Mouse (Mus musculus): ENCODE results near the gene 1810046K07Rik.
A peak's percentile ranks its signal among the peaks of the same experiment; 100 is the strongest.

The 1810046K07Rik gene

DNA sequence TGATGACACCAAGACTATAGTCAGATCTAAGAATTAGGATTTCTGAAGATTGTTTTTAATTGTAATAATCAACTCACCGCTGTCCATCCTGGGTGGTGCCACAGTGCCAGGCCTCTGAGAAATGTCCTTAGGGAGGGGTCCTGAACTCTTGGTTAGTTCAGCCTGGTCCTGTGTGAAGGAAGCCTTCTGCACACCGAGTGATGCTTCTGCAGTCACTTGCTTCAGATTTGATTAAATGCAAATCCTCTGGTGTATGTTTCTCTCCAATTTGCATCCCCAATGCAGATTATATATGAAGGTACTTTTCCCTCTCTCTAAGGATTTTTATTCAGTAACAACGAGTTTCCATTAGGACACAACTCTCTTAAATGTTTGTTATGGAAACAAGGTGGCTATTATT is at the start of gene 1810046K07Rik:
Gene 1810046K07Rik (minus strand): TSS at position 187 of the 400 bp plus-strand sequence.
- DNase-seq (ENCODE audit: inconsistent ontology term), result no peak

DNA sequence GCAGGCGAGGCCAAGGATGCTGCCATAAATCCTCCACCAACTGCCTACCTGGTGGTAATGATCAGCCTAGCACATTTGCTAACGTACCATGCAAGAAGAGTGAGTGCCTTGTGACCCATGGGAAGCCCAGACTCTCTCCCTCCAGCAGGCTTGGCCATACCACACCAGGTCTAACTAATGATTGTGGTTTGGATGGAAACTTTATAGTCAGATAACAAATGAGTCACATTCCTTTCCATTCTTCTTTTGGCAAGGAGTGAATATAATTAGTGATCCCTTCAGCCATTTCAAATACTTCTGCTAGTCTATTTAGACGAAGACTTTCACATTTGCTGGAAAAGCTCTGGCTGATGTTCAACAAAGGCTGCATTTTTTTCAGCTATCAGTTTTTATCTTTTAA is 40.8 kb upstream of the 1810046K07Rik start:
- DNase-seq (ENCODE audit: inconsistent ontology term), result peak; percentile 86

DNA sequence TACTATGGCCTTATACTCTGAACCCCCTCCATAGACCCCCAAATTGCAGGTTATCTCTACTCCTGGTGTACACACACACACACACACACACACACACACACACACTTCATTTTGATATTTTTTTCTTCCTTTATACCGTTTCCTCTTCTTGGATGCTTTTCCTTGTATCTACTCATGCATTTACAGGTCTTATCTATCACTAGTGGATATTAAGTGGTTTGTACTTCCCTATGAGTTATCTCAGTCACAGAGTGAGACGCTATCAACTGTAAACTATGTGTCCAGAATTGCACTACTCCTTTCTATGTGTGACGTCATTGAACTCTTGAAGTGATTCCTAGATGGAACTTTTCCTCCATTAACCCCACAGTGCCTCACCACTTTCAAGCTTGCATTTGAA is 38.4 kb upstream of the 1810046K07Rik start:
- no peak for DNase-seq (ENCODE audit: inconsistent ontology term)

DNA sequence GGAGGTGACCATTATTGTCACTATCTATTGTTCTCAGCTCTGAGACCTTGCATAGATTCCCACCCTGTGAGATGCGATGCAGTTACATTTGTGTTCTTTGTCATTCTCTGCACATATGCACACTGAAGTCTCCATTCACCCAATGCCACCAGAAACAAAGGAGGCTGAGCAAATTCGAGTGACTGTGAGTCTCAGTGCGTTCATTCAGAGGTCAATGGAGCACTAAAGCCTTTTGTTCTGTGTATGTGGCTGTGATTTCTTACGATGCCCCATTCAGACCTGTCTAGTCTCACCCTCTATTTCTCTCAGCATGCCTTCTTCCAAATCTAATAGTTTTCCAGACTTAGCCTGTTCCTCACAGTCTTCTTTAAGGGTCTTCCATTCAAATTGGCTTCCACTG is 35.3 kb upstream of the 1810046K07Rik start:
- no peak for DNase-seq (ENCODE audit: inconsistent ontology term)

DNA sequence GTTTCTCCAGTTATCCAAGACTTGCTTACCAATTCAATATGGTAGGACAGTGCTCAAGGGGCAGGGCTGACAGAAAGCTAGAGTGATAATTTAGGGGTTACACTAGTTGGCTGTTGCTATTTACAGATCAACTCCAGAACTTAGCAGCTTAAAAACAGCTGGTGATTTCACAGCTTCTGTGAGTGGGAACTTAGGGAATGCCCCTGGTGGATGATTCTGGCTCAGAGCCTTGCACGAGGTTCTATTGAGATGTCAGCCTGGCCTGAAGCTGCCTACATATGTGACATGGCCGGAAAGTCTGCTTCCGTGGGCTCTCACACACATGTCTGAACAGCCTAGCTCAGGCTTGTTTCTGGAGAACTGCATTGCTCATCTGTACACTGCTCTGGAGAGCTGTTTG is 24.8 kb upstream of the 1810046K07Rik start:
- no peak for DNase-seq (ENCODE audit: inconsistent ontology term)

DNA sequence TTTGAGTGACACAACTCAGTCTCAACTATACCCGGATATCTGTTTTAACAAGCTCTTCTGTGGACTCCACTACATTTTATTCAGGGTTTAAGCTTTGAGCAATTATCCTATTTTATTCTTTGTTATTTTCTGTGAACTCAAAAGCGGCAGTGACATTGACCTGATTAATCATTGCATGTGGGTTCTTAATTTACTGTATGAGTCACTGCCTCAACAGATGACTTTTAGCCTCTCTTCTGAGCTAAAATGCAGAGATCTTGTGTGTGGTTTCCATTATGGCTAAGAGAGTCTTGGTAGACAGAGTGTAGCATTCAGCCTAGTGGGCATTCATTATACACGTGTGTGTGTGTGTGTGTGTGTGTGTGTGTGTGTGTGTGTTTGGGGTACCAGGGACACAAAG is 24.2 kb upstream of the 1810046K07Rik start:
- no peak for DNase-seq (ENCODE audit: inconsistent ontology term)

DNA sequence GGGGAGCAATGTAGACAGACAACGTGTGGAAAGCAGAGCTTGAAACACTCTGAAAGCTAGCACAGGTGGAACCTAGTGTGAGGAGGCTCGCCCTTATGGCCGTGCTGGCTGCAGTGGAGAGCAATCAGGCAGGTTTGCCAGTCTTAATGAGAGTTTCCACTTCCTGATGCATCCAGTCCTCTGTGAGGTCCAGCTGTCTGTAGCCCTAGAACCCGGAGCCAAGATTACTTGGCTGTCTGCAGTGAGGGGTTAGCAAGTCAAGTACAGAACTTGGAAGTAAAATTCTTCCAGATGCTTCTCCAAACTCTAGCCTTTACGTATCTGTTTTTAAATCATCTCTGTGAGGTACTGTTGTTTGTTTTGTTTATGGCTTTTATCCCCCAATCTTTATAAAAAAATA is 20.7 kb upstream of the 1810046K07Rik start:
- no peak for DNase-seq (ENCODE audit: inconsistent ontology term)

DNA sequence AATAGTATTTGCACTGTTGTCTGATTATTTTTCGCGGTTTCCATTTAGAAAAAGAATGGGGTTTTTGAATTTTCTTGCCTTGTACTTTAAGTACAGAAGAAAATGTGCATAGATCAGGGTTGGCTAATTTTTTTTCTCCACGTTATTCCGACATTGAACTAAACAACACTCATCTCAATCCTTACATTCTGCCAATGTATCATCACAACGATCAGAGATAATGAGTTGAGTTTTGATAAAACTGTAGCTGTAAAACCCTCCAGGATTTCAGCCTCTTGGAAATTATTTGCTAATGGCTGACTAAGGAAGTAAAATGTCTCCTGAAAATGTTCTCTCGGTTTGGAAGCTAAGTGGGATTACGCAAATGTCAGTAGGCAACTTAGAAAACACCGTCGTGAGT is 17.1 kb upstream of the 1810046K07Rik start:
- no peak for DNase-seq (ENCODE audit: inconsistent ontology term)

DNA sequence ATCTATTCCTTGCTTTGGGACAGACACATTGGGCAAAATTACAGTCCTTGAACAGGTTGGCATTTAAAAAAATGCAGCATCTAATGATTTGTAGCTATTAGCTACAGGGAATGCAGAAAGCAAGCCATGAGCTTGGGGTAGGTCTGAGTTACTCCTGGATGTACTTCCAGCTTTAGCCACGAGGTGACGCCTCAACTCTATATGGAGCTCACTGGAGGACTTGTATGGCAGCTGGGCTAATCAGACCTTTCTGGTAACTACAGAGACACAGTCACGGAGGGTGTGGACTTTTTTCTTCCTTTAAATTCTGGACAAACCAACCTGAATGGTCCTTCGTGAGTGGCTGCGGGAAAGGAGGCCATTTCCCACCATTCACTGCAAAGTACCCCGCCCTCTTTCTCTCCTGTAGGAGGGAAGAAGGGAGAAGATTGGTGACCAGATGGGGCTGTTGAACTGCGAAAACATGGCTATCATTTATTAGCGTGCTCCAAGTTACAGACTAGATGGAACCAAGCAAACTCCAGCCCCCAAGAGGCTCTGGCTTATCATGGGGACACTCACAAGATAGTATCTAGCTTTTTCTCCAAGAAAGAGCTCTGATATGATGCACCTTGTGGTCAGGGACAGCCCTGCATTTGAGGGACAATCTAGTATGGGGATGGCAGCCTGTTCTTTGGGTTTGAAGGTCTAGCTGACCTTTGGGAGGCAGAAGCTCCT is 6.7 kb upstream of the 1810046K07Rik start:
- DNase-seq (ENCODE audit: inconsistent ontology term), result peak; percentile 78

DNA sequence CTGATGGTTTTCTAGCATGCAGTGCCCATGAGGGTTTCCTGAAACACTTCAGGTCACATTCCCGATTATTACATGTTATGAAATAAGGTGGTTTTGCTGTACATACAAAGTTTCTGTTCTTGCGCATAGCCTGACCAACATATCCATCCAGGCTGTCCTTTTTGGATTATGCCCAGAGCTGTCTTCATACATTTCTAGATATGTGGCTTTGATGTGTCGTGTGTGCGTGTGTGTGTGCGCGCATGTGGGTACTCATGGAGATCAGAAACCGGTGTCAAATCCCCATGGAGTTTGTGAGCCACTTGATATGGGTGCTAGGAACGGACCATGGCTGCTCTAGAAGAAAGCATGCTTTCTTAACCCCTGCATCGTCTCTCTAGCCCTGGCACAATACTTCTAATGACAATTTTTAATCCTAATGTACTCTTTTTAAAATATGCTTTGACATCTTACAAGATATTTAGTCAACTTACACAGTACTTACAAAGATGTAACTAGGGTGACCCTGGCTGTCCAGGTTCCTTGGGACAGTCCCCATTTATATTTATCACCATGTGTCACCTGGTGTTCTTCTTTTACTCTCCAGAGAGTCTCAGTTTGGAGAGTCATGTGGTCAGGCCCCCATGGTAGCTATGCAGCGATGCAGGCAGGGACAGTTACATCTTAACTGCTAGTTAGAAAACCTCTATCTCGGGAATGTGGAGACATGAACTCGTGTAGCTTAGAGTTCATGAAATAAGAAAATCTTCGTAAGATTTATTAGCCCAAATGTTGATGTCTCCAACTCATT is 2.9 kb upstream of the 1810046K07Rik start:
- no peak for DNase-seq (ENCODE audit: inconsistent ontology term)

DNA sequence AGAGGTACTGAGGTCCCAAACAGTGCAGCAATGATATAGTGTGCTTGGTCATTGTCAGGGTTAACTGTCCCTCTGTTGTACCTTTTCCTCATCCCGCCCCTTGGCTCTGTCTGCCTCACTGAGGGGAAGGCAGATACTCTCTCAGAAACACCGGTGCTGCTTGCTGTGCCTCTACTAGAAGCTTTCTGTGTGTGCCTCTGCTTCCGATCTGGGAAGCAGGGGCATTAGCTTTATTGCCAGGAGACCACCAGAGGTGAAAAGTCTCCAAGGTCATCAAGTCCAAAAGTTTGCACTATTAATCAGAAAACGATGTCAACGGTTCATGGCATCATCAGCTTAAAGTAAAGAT is 1.2 kb downstream of the 1810046K07Rik start:
- no peak for DNase-seq (ENCODE audit: inconsistent ontology term)

DNA sequence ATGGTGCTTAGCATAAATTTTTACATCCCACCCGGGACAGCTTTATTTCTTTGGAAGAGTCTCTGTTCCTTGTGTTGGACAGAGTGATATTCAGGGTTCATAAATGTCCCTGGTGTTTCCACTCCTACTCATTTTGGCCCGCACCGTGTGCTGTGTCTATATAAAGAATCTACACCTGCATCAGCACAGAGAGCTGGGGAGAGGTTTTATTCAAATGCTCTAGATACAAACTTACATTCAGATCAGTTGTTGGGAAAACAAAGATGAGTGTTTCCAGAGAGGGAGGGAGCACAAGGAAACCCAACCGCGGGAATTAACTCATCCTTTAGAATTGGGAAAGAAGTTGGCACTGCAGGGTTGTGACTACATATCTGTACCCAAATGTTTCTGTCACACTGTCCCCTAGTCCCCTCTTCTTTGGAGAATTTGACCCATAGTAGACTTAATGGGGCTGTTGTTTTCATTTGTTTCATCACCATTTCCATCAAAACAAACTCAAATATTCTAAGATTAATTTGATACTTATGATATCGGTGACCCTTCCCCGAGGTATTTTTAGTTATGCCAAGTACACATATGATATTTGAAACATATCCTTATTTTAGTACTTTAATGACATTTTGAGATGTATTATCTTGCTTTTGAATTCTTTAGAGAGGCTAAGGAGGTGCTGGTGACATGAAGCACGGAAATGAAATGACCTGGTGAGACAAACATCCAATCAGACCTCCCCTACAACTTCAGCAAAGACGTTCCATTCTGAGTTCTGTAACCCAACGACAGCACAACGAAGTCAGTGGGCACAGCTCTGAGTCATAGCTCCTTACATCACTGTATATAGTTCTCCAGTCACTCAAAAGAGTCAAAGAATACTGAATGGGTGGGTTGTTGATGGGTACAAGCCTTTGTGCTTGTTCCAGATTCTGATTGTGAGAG is 1.8 kb downstream of the 1810046K07Rik start:
- DNase-seq (ENCODE audit: inconsistent ontology term), result no peak

DNA sequence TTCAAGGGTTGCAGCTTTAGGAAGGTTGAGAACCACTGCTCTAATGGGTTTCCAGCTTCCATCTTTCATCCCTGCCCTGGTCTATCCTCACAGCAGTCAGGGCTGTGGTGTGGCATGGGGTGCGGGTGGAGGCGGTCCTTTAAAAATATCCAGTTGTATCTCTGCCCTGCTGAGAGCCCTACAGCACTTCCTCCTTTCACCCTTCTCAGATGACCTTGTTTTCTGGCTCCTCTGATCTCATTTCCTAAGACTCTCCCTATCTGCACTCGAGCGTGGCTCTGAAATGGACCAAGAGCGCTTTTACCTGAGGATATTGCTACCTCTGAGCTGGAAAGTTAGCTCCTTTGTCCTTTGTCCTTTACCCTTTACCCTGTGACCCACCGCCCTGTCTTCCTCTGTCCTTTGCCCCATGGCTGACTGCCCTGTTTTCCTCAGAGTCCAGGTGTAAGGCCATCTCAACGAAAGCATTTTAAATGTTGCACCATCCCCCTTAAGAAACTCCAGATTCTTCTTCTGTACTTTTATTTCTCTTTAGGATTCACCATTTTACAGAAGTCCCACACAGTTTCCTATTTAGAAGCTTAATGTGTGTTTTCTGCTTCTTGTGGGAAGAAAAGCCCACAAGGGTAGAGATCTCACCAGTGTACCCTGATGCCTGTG is 4.2 kb downstream of the 1810046K07Rik start:
- no peak for DNase-seq (ENCODE audit: inconsistent ontology term)

DNA sequence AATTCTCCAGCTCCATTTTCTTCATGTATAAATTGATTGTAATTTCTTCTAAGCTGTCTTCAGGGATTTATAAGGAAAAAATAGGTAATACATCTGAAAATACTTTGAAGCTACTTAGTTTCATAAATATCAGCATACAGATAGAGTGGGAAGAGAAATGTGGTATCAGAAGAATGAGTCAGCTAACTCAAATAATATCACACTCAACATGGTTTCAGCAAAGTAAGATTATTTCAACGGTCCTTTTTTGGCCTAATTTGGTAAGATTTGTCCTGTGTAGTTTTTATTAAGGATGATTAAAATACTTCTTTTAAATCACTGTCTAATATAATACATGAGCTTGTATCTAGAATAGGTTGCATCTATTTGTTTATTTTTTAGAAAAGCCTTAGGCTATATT is 8.6 kb downstream of the 1810046K07Rik start:
- no peak for DNase-seq (ENCODE audit: inconsistent ontology term)

DNA sequence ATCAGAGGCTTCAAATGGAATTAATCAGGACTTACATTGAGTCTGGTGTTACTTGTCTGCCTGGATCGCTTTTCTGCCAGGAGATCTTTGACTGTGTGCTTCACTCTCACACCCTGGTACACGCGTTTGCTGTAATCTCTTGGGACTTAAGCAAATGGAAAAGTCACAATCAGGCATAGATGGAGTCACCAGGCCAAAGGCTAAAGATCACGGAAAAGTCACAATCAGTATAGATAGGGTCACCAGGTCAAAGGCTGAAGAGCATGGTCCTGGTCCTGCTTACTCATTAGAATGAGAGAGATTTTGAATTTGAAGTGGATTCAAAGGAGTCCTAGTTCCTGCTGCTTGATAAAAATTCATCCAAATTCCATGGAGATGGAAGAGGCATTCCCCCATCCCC is 10.5 kb downstream of the 1810046K07Rik start:
- no peak for DNase-seq (ENCODE audit: inconsistent ontology term)

DNA sequence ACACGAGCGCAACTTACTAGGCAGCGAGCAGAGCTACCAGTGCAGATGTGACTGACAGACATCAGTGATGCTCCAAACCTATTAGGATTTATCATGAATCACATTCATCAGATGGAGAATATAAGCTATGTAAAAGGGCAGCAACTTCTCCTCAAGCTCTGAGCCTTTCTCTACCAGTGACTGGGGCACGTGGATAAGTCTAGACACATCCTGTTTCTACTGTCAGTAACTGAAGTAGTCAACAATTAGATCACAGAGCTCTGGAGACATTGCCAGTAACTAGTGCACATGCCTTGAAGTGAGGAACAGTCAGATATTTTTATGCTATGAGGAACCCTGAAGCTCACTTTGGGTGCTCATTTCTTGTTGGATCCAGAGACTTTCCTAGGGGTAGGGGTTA is 11.4 kb downstream of the 1810046K07Rik start:
- no peak for DNase-seq (ENCODE audit: inconsistent ontology term)

DNA sequence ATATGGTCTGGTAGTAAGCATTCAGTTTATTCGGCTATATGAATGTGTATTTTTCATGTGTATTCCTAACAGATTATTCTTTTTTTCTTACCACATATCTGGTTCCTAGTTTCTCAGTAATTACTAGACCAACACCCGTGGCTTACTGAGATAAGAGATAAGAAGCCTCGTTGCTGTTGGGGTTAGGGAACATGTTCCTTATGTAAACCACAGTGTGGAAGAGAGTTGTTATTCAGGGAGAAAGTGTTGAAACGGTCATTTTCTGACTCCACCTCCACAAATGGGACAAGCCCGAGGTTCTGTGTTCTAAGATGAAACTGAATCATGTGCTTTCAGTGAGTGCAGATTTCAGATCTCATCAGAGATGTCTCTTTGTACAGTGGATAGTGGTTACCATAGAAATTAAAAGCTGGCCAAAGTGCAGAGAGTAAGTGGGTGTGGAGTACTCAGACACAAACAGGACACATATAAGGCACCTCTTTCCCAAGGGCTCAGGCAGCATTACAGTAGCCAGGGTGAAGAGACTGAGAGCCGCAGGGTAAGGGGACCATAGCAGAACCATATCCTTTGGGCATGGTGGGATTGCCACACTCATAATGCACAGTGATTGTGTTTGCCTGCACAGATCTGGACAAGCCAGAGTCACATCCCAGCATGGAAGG is 13.2 kb downstream of the 1810046K07Rik start:
- no peak for DNase-seq (ENCODE audit: inconsistent ontology term)

DNA sequence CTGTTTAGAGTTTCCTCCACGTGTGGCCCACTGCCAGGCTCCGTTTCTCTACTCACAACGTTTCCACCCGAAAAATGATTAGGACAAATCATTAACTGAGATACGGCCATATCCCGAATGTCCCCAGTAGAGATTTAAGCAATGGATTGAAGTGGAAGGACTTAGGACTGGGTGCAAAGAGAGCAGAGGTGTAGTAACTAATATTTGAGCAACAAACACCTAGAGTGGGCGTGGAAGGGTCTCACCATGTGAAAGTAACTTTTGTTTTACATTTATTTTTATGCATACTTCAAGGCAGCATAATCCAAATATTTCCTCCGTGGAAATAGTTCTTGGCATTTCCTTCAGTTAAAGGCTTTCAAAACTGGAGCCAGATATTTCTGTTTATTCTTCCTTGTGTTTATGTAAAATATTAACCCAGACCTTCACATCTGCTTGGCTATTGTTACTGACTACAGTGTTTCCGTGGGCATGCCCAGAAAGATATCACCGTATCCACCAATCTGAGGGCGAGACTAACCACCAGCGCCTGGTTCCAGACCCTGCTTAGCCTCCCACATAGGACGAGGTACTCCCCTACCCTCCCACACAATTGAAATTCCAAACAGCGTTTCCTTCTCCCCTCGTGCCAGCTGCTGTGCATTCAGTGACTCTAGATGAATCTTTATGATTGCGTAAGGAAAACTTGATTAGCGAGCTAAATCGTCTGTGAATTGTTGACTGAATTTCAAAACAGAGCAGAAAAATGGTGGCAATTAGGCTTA is 16.0 kb downstream of the 1810046K07Rik start:
- no peak for DNase-seq (ENCODE audit: inconsistent ontology term)

DNA sequence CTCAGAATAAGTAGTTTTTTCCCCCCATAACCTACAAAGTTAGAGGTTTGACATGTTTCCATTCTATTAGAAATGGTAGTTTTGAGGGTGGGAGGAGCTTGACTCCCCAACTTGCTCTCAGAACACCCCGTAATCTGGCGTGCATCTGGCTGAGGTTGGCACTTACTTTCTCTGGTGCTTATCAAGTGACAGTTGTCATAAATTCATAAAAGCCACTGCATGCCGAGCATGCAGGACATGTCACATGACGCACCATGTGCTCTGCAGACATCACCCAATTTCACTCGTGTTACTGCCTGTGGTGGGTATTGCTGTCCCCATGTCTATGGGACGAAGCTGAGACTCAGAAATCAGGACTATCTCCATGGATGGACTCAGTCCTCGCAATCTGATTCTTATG is 18.2 kb downstream of the 1810046K07Rik start:
- DNase-seq (ENCODE audit: inconsistent ontology term), result no peak

DNA sequence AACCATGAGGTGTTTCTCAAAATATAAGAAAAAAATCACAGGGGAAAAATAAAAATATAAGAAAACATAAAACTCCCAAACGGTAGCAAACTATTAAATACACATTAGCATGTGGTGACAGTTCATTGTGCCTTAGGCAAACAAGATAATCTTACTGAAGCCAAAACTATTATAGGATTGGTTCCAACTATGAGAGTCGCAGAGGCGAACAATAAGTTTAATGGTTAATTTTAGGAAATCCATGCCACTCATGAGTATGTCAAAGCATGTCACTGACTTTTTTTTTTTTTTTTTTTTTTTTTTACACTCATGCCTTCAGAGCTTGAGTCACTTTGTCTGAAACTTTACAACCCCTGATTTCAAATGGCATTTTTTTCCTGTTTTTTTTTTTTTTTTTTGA is 22.4 kb downstream of the 1810046K07Rik start:
- no peak for DNase-seq (ENCODE audit: inconsistent ontology term)
